Mouse (Mus musculus) ES-Bruce4 (cell line): ENCODE data around the gene Vgf.

Experiments
- CTCF ChIP-seq: IDR thresholded peaks from one replicate; pipeline ENCODE4 v1.8.1; 2011; ENCODE audit warnings: low read depth, low read length
- EP300 ChIP-seq: IDR thresholded peaks from 2 replicates; pipeline ENCODE4 v1.6.1; 2011; ENCODE audit warnings: low read depth, low read length; ENCODE audit not compliant: insufficient read depth
- POLR2A ChIP-seq: IDR thresholded peaks from one replicate; pipeline ENCODE4 v1.8.1; 2011; ENCODE audit warnings: low read length; ENCODE audit not compliant: insufficient read depth

GRCm38 (mm10) chr5:137031076-137032032, 5.2 kb downstream of the Vgf start:
- TF ChIP-seq POLR2A = no peak
- TF ChIP-seq CTCF = no peak
- TF ChIP-seq EP300 = no peak
